11 mouse cellular contexts compared by ENCODE assay signal in the genomic region with DNA sequence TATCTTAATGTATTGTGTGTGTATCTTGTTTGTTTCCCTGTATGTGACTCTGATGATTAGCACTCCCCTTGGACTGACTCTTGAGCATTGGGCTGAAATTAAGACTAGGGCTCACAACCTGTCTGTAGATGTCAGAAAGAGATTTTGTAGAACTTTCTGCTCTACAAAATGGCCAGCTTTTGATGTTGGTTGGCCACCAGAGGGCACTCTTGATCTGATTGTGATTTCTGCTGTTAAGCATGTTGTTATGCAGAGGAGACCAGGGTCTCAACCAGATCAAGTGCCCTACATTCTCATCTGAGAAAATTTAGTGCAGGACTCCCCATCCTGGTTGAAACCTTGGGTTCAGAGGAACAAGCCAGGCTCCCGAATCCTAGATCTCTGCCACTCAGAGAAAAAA. TPM values are rescaled to one million over a fixed set of nuclear protein-coding genes. Genes with fewer than 3 reads are reported as not detected.
A peak's percentile ranks its signal among the peaks of the same experiment; 100 is the strongest.
DNase-seq lines count a peak whose midpoint lies in the region; ATAC-seq and TF ChIP-seq lines count a peak whose summit lies in the region.
"Had no signal": no experiment of that assay in that cellular context is flagged by ENCODE, and none has a peak within 500 bp of the region (broad histone marks: within the 10 kb centered on the region; RNA-seq: fewer than 3 reads in every experiment).

No protein-coding gene starts in this region.

- H3K4me2 ChIP-seq in hindbrain, postnatal 0 days (ENCODE audit: low read depth, low read length) = no peak overlapping the region
- no peak overlapping the region for H3K4me2 ChIP-seq in embryonic facial prominence, embryonic 11.5 days (ENCODE audit: low read depth, low read length)

- H3K4me3 ChIP-seq in hindbrain, postnatal 0 days (ENCODE audit: low read length) = no peak overlapping the region
- H3K4me3 ChIP-seq in hindbrain, embryonic 10.5 days = no peak overlapping the region
- H3K4me3 ChIP-seq in embryonic facial prominence, embryonic 11.5 days (ENCODE audit: low read depth, low read length) = no peak overlapping the region

- no peak overlapping the region for H3K9ac ChIP-seq in hindbrain, postnatal 0 days (replicated peaks; ENCODE audit: low read length)
- no peak overlapping the region for H3K9ac ChIP-seq in embryonic facial prominence, embryonic 11.5 days (replicated peaks; ENCODE audit: low read length)

- no peaks in the 10 kb centered on the region for H3K36me3 ChIP-seq in hindbrain, postnatal 0 days (ENCODE audit: insufficient read depth, low read length)
- H3K36me3 ChIP-seq in hindbrain, embryonic 10.5 days = no peaks in the 10 kb centered on the region
- H3K36me3 ChIP-seq in embryonic facial prominence, embryonic 11.5 days (replicated peaks; ENCODE audit: control insufficient read depth, insufficient read depth, low read depth, low read length) = no peaks in the 10 kb centered on the region

- 100% methylated on average over 1 of the region's 1 CpGs for WGBS in hindbrain, postnatal 0 days
- WGBS in hindbrain, embryonic 10.5 days = 89% methylated on average over 1 of the region's 1 CpGs
- WGBS in embryonic facial prominence, embryonic 11.5 days = 100% methylated on average over 1 of the region's 1 CpGs

- H3K27me3 ChIP-seq in hindbrain, postnatal 0 days (ENCODE audit: insufficient read depth, low read length) = no peaks in the 10 kb centered on the region
- no peaks in the 10 kb centered on the region for H3K27me3 ChIP-seq in hindbrain, embryonic 10.5 days (ENCODE audit: insufficient read depth, poor library complexity, severe bottlenecking)
- no peaks in the 10 kb centered on the region for H3K27me3 ChIP-seq in embryonic facial prominence, embryonic 11.5 days (ENCODE audit: control insufficient read depth, insufficient read depth, low read length)

- DNase-seq in hindbrain, postnatal 0 days (ENCODE audit: low spot score) = peak; percentile 13
- no peak for DNase-seq in hindbrain, embryonic 10.5 days (ENCODE audit: low spot score)
- DNase-seq in retina, embryonic 14.5 days (ENCODE audit: low spot score) = peak; percentile 27
- no peak for DNase-seq in retina, postnatal 1 day
- DNase-seq in embryonic facial prominence, embryonic 11.5 days (ENCODE audit: low spot score) = peak; percentile 25
- DNase-seq in thymus, postnatal 36 days = peak; percentile 14 to 19
- no peak for DNase-seq in right cerebral cortex, postnatal 25 days
- no peak for DNase-seq in left cerebral cortex, postnatal 36 days (ENCODE audit: low spot score in 2 of 2)
- DNase-seq: right cerebral cortex, postnatal 14 days had no signal

- H3K9me3 ChIP-seq in hindbrain, postnatal 0 days (ENCODE audit: low read length) = no peaks in the 10 kb centered on the region
- peaks cover 18% of the 10 kb centered on the region for H3K9me3 ChIP-seq in hindbrain, embryonic 10.5 days
- H3K9me3 ChIP-seq in embryonic facial prominence, embryonic 11.5 days (replicated peaks; ENCODE audit: control insufficient read depth, low read length) = no peaks in the 10 kb centered on the region

- no peaks in the 10 kb centered on the region for H3K4me1 ChIP-seq in hindbrain, postnatal 0 days (ENCODE audit: insufficient read depth, low read length)
- H3K4me1 ChIP-seq in hindbrain, embryonic 10.5 days (replicated peaks) = no peaks in the 10 kb centered on the region
- H3K4me1 ChIP-seq in embryonic facial prominence, embryonic 11.5 days (ENCODE audit: control insufficient read depth, insufficient read depth, low read length) = no peaks in the 10 kb centered on the region

- intact Hi-C loops in left cerebral cortex, postnatal 36 days (cut with DNase I) = no loop called here

- peak; percentile 37 for TF ChIP-seq CTCF in hindbrain, postnatal 0 days (IDR thresholded peaks at IDR 0.05; ENCODE audit: low read depth)

- no peak for ATAC-seq in hindbrain, postnatal 0 days
- no peak for ATAC-seq in embryonic facial prominence, embryonic 11.5 days (replicated peaks; ENCODE audit: insufficient number of reproducible peaks, low FRiP score, low TSS enrichment, low read depth)

- H3K27ac ChIP-seq in hindbrain, postnatal 0 days = no peak overlapping the region
- no peak overlapping the region for H3K27ac ChIP-seq in hindbrain, embryonic 10.5 days
- H3K27ac ChIP-seq in embryonic facial prominence, embryonic 11.5 days (replicated peaks; ENCODE audit: low read depth, low read length) = no peak overlapping the region

RNA-seq across cellular contexts. Expression of a gene that starts 21.0 kb away (rescaled TPM):
- total RNA-seq in hindbrain, postnatal 0 days (2014; rRNA removed) = 11.8 and 14.8 TPM in 2 replicates
- polyA plus RNA-seq in hindbrain, postnatal 0 days (2015; fragmentation: Nextera tagmentation; extraction: Ambion mirVana) = 11.4 and 12.2 TPM in 2 replicates
- 8.2 and 10.1 TPM in 2 replicates for polyA plus RNA-seq in hindbrain, embryonic 10.5 days (2016; fragmentation: Nextera tagmentation; extraction: Ambion mirVana)
- 6.7 TPM in 2 replicates for polyA plus RNA-seq in embryonic facial prominence, embryonic 11.5 days (2014; fragmentation: Nextera tagmentation; extraction: Ambion mirVana)
- total RNA-seq in left cerebral cortex, postnatal 36 days (2021) = 10 to 100 TPM; 53.6 to 55.0 TPM

RNA-seq across cellular contexts. Expression of a gene that starts 46.6 kb away (rescaled TPM):
- total RNA-seq in hindbrain, postnatal 0 days (2014; rRNA removed) = not detected in 2 replicates
- polyA plus RNA-seq in hindbrain, postnatal 0 days (2015; fragmentation: Nextera tagmentation; extraction: Ambion mirVana) = not detected in 2 replicates
- polyA plus RNA-seq in hindbrain, embryonic 10.5 days (2016; fragmentation: Nextera tagmentation; extraction: Ambion mirVana) = not detected in 2 replicates
- polyA plus RNA-seq in embryonic facial prominence, embryonic 11.5 days (2014; fragmentation: Nextera tagmentation; extraction: Ambion mirVana) = not detected in 2 replicates
- total RNA-seq in left cerebral cortex, postnatal 36 days (2021) = not detected
- polyA plus RNA-seq: limb, embryonic 14.5 days; urinary bladder, adult 2 months had no signal

Comparison
In these comparisons a context has a peak if more than half of its experiments do, and no peak if none do; other contexts are left out.
1. DNase-seq: peak in hindbrain, postnatal 0 days (single experiment), retina, embryonic 14.5 days (single experiment), embryonic facial prominence, embryonic 11.5 days (single experiment) and thymus, postnatal 36 days (2 of 2); none in hindbrain, embryonic 10.5 days (single experiment), retina, postnatal 1 day (single experiment), right cerebral cortex, postnatal 25 days (single experiment) and left cerebral cortex, postnatal 36 days (0 of 2).